Mouse (Mus musculus) neural tube, embryonic 14.5 days (tissue): ENCODE measurements around the gene Trib3. TPM values are rescaled to one million over a fixed set of nuclear protein-coding genes. Genes with fewer than 3 reads are reported as not detected.
"Not testable (repeated sequence)": the region's sequence is repeated elsewhere in the genome, so short reads cannot be mapped to it uniquely, and the experiment has no call there.

Source experiments
- ATAC-seq: fragments of 200-750 bp; cut with Nextera tagmentation; 2 replicates; pipeline ENCODE4 v1.8.0; 2017; ENCODE audit warnings: low read depth, mild to moderate bottlenecking, moderate TSS enrichment, moderate library complexity
- H3K27ac ChIP-seq: fragments of 300-500 bp; sonication (generic); 2 replicates; pipeline ENCODE4 v1.5.1; 2014; ENCODE audit warnings: low read depth, mild to moderate bottlenecking, control low read depth, low read length, moderate library complexity, mixed read lengths
- H3K27me3 ChIP-seq: fragments of 300-500 bp; sonication (generic); 2 replicates; pipeline ENCODE4 v1.6.1; 2014; ENCODE audit warnings: low read length; ENCODE audit not compliant: control insufficient read depth, insufficient read depth
- H3K36me3 ChIP-seq: fragments of 300-500 bp; sonication (generic); 2 replicates; pipeline ENCODE4 v1.6.1; 2014; ENCODE audit warnings: low read length, mixed read lengths; ENCODE audit not compliant: control insufficient read depth, insufficient read depth
- H3K4me1 ChIP-seq: fragments of 300-500 bp; sonication (generic); 2 replicates; pipeline ENCODE4 v1.6.1; 2014; ENCODE audit warnings: low read length; ENCODE audit not compliant: control insufficient read depth, insufficient read depth
- H3K4me2 ChIP-seq: fragments of 300-500 bp; sonication (generic); 2 replicates; pipeline ENCODE4 v1.6.1; 2014; ENCODE audit warnings: mild to moderate bottlenecking, low read depth, low read length, control low read depth
- H3K4me3 ChIP-seq: fragments of 300-500 bp; sonication (generic); 2 replicates; pipeline ENCODE4 v1.5.1; 2014; ENCODE audit warnings: low read depth, low read length, control low read depth, mixed read lengths
- H3K9ac ChIP-seq: fragments of 300-500 bp; sonication (generic); replicated peaks from 2 replicates; pipeline ENCODE4 v1.6.1; 2014; ENCODE audit warnings: low read depth, mild to moderate bottlenecking, control low read depth, low read length, mixed read lengths
- H3K9me3 ChIP-seq: fragments of 300-500 bp; sonication (generic); 2 replicates; pipeline ENCODE4 v1.6.1; 2016; ENCODE audit warnings: low read length; ENCODE audit not compliant: control insufficient read depth
- WGBS: fragments of 180-500 bp; shearing (Covaris S2); extraction: QIAGEN DNeasy Blood & Tissue Kit; methylation state at CpG from one replicate; pipeline ENCODE4 v1.1.7; 2014; 5-methylcytosine and 5-hydroxymethylcytosine counted together
- polyA plus RNA-seq: library from polyadenylated mRNA; unstranded; fragments of >200 nt; fragmentation: Nextera tagmentation; extraction: Ambion mirVana; gene quantifications from 2 replicates; pipeline ENCODE4 v1.2.1, GENCODE M21; 2014

Trib3 gene
- polyA plus RNA-seq, 1 experiment from 2014 or later: 1.1 TPM

- Histone ChIP-seq H3K4me3 (no peak overlapping the region), H3K4me2 (no peak overlapping the region), H3K27ac (no peak overlapping the region), H3K9ac (no peak overlapping the region), H3K27me3 (no peaks in the 10 kb centered on the region), H3K9me3 (no peaks in the 10 kb centered on the region), H3K4me1 (no peaks in the 10 kb centered on the region), H3K36me3 (peaks cover 39% of the 10 kb centered on the region)
- no peak for ATAC-seq
- 70% methylated on average over 5 of the region's 5 CpGs for WGBS
Observed at GRCm38 (mm10) chr2:152303781-152304180, 40.1 kb downstream of the Trib3 start.

GRCm38 (mm10) chr2:152302862-152303261 lies 41.0 kb downstream of the Trib3 start:
- no peaks in the 10 kb centered on the region for H3K9me3 ChIP-seq
- H3K36me3 ChIP-seq: peaks cover 30% of the 10 kb centered on the region
- H3K4me2 ChIP-seq: no peak overlapping the region
- H3K9ac ChIP-seq: no peak overlapping the region
- H3K4me3 ChIP-seq: no peak overlapping the region
- no peaks in the 10 kb centered on the region for H3K27me3 ChIP-seq
- no peak overlapping the region for H3K27ac ChIP-seq
- H3K4me1 ChIP-seq: no peaks in the 10 kb centered on the region
- ATAC-seq: no peak
- WGBS: 91% methylated on average over 2 of the region's 2 CpGs

- Histone ChIP-seq H3K4me1 (peaks cover 23% of the 10 kb centered on the region), H3K27me3 (no peaks in the 10 kb centered on the region), H3K4me2 (peak overlapping the region; percentile 84), H3K36me3 (no peaks in the 10 kb centered on the region), H3K9ac (0 out of 2 replicates have a peak overlapping the region, but pooled peaks have one; percentile 32), H3K9me3 (no peaks in the 10 kb centered on the region), H3K4me3 (peak overlapping the region; percentile 89), H3K27ac (no peak overlapping the region)
- WGBS: 33% methylated on average over 5 of the region's 5 CpGs
- no peak for ATAC-seq
Observed at GRCm38 (mm10) chr2:152294541-152294940, 49.3 kb downstream of the Trib3 start.

GRCm38 (mm10) chr2:152293727-152294475 lies 49.9 kb downstream of the Trib3 start, which contains the start of gene Tbc1d20:
Gene Tbc1d20 (plus strand): TSS chr2:152293828.
- H3K27me3 ChIP-seq: no peaks in the 10 kb centered on the region
- no peaks in the 10 kb centered on the region for H3K36me3 ChIP-seq
- peak; percentile 98 for ATAC-seq
- H3K4me1 ChIP-seq: peaks cover 23% of the 10 kb centered on the region
- peak within 1 kb of the TSS; percentile 89 for H3K4me3 ChIP-seq
- H3K4me2 ChIP-seq: peak within 1 kb of the TSS; percentile 84
- no peaks in the 10 kb centered on the region for H3K9me3 ChIP-seq
- peak within 1 kb of the TSS; percentile 93 for H3K9ac ChIP-seq
- WGBS: under 1% methylated on average over 49 of the region's 70 CpGs
- H3K27ac ChIP-seq: peak within 1 kb of the TSS; percentile 77

- Histone ChIP-seq H3K27me3 (no peaks in the 10 kb centered on the region), H3K4me3 (peak overlapping the region; percentile 89), H3K27ac (no peak overlapping the region), H3K9me3 (no peaks in the 10 kb centered on the region), H3K4me1 (peaks cover 23% of the 10 kb centered on the region), H3K9ac (peak overlapping the region; percentile 93), H3K4me2 (peak overlapping the region; percentile 84), H3K36me3 (no peaks in the 10 kb centered on the region)
- ATAC-seq: peak; percentile 76
- 1% methylated on average over 15 of the region's 15 CpGs for WGBS
Observed at GRCm38 (mm10) chr2:152293179-152293726, 50.6 kb downstream of the Trib3 start.

- Histone ChIP-seq H3K4me2 (no peak overlapping the region), H3K4me1 (peaks cover 20% of the 10 kb centered on the region), H3K27me3 (no peaks in the 10 kb centered on the region), H3K9ac (no peak overlapping the region), H3K4me3 (no peak overlapping the region), H3K27ac (no peak overlapping the region), H3K9me3 (no peaks in the 10 kb centered on the region), H3K36me3 (no peaks in the 10 kb centered on the region)
- WGBS: 60% methylated on average over 2 of the region's 2 CpGs
- no peak for ATAC-seq
Observed at GRCm38 (mm10) chr2:152292475-152292874, 51.4 kb downstream of the Trib3 start.

- 86% methylated on average over 1 of the region's 2 CpGs for WGBS
- not testable (repeated sequence) for ATAC-seq, H3K27me3 ChIP-seq, H3K9me3 ChIP-seq, H3K4me2 ChIP-seq, H3K9ac ChIP-seq, H3K36me3 ChIP-seq, H3K4me1 ChIP-seq, H3K4me3 ChIP-seq, H3K27ac ChIP-seq
Observed at GRCm38 (mm10) chr2:152289623-152290022, 54.2 kb downstream of the Trib3 start.

- ATAC-seq: no peak
Observed at GRCm38 (mm10) chr2:152288046-152288445, 55.8 kb downstream of the Trib3 start.

GRCm38 (mm10) chr2:152287560-152287959 lies 56.3 kb downstream of the Trib3 start:
- Histone ChIP-seq H3K27ac (no peak overlapping the region), H3K9me3 (no peaks in the 10 kb centered on the region), H3K36me3 (peaks cover 23% of the 10 kb centered on the region; the same call in 1 of the 2 replicates), H3K9ac (no peak overlapping the region), H3K4me2 (no peak overlapping the region), H3K4me1 (no peaks in the 10 kb centered on the region), H3K4me3 (no peak overlapping the region), H3K27me3 (no peaks in the 10 kb centered on the region)
- WGBS: 95% methylated on average over 5 of the region's 5 CpGs
- ATAC-seq: no peak

More at GRCm38 (mm10) chr2:152288046-152288445, 55.8 kb downstream of the Trib3 start:
- Histone ChIP-seq H3K4me3 (no peak overlapping the region), H3K27me3 (no peaks in the 10 kb centered on the region), H3K9ac (no peak overlapping the region), H3K4me2 (no peak overlapping the region), H3K36me3 (peaks cover 21% of the 10 kb centered on the region; the same call in 1 of the 2 replicates), H3K9me3 (no peaks in the 10 kb centered on the region), H3K4me1 (no peaks in the 10 kb centered on the region), H3K27ac (no peak overlapping the region)
- WGBS: 88% methylated on average over 8 of the region's 8 CpGs
